Mouse (Mus musculus): ENCODE data around the gene Msl1. TPM values are rescaled to one million over a fixed set of nuclear protein-coding genes. Genes with fewer than 3 reads are reported as not detected.

The Msl1 gene
- polyA plus RNA-seq, 1 experiment from 2014 or later, result 20.2 TPM

- H3K9me3 ChIP-seq (replicated peaks; ENCODE audit: control insufficient read depth, low read length), result no peaks in the 10 kb centered on the region
- ATAC-seq (replicated peaks; ENCODE audit: insufficient number of reproducible peaks, low FRiP score, low TSS enrichment, low read depth) (no peak), DNase-seq (ENCODE audit: low spot score) (no peak)
- H3K4me2 ChIP-seq (ENCODE audit: low read depth, low read length), result no peak overlapping the region
- H3K27ac ChIP-seq (replicated peaks; ENCODE audit: low read depth, low read length), result no peak overlapping the region
- WGBS, result 84% methylated on average over 12 of the region's 12 CpGs
- no peak overlapping the region for H3K4me3 ChIP-seq (ENCODE audit: low read depth, low read length)
- H3K27me3 ChIP-seq (ENCODE audit: control insufficient read depth, insufficient read depth, low read length), result no peaks in the 10 kb centered on the region
- no peaks in the 10 kb centered on the region; the same call in 1 of the 2 replicates for H3K4me1 ChIP-seq (ENCODE audit: control insufficient read depth, insufficient read depth, low read length)
- no peak overlapping the region for H3K9ac ChIP-seq (replicated peaks; ENCODE audit: low read length)
- H3K36me3 ChIP-seq (replicated peaks; ENCODE audit: control insufficient read depth, insufficient read depth, low read depth, low read length), result peaks cover 1% of the 10 kb centered on the region; the same call in 1 of the 2 replicates
These were observed 38.6 kb upstream of the Msl1 start for GRCm38 (mm10) chr11:98756711-98757110.

- no peaks in the 10 kb centered on the region for H3K9me3 ChIP-seq (replicated peaks; ENCODE audit: control insufficient read depth, low read length)
- DNase-seq (ENCODE audit: low spot score) (no peak), ATAC-seq (replicated peaks; ENCODE audit: insufficient number of reproducible peaks, low FRiP score, low TSS enrichment, low read depth) (no peak)
- no peak overlapping the region for H3K4me3 ChIP-seq (ENCODE audit: low read depth, low read length)
- no peaks in the 10 kb centered on the region for H3K27me3 ChIP-seq (ENCODE audit: control insufficient read depth, insufficient read depth, low read length)
- WGBS, result 88% methylated on average over 4 of the region's 4 CpGs
- peaks cover 5% of the 10 kb centered on the region for H3K36me3 ChIP-seq (replicated peaks; ENCODE audit: control insufficient read depth, insufficient read depth, low read depth, low read length)
- no peak overlapping the region for H3K9ac ChIP-seq (replicated peaks; ENCODE audit: low read length)
- H3K4me1 ChIP-seq (ENCODE audit: control insufficient read depth, insufficient read depth, low read length), result peaks cover 4% of the 10 kb centered on the region; the same call in 1 of the 2 replicates
- H3K4me2 ChIP-seq (ENCODE audit: low read depth, low read length), result no peak overlapping the region
- no peak overlapping the region for H3K27ac ChIP-seq (replicated peaks; ENCODE audit: low read depth, low read length)
These were observed 33.4 kb upstream of the Msl1 start for GRCm38 (mm10) chr11:98761939-98762338.

- no peak for DNase-seq (ENCODE audit: low spot score)
- Histone ChIP-seq H3K4me3 (ENCODE audit: low read depth, low read length) (no peak overlapping the region), H3K27me3 (ENCODE audit: control insufficient read depth, insufficient read depth, low read length) (no peaks in the 10 kb centered on the region), H3K4me2 (ENCODE audit: low read depth, low read length) (no peak overlapping the region), H3K9ac (replicated peaks; ENCODE audit: low read length) (no peak overlapping the region), H3K36me3 (replicated peaks; ENCODE audit: control insufficient read depth, insufficient read depth, low read depth, low read length) (peaks cover 5% of the 10 kb centered on the region), H3K27ac (replicated peaks; ENCODE audit: low read depth, low read length) (no peak overlapping the region), H3K9me3 (replicated peaks; ENCODE audit: control insufficient read depth, low read length) (no peaks in the 10 kb centered on the region), H3K4me1 (ENCODE audit: control insufficient read depth, insufficient read depth, low read length) (peaks cover 10% of the 10 kb centered on the region; the same call in 1 of the 2 replicates)
- WGBS, result 63% methylated on average over 17 of the region's 17 CpGs
- ATAC-seq (replicated peaks; ENCODE audit: insufficient number of reproducible peaks, low FRiP score, low TSS enrichment, low read depth), result no peak
These were observed 32.4 kb upstream of the Msl1 start for GRCm38 (mm10) chr11:98762756-98763501.

- Histone ChIP-seq H3K4me2 (ENCODE audit: low read depth, low read length) (no peak overlapping the region), H3K27me3 (ENCODE audit: control insufficient read depth, insufficient read depth, low read length) (no peaks in the 10 kb centered on the region), H3K4me1 (ENCODE audit: control insufficient read depth, insufficient read depth, low read length) (peaks cover 15% of the 10 kb centered on the region; the same call in 1 of the 2 replicates), H3K4me3 (ENCODE audit: low read depth, low read length) (no peak overlapping the region), H3K9me3 (replicated peaks; ENCODE audit: control insufficient read depth, low read length) (no peaks in the 10 kb centered on the region), H3K27ac (replicated peaks; ENCODE audit: low read depth, low read length) (no peak overlapping the region), H3K36me3 (replicated peaks; ENCODE audit: control insufficient read depth, insufficient read depth, low read depth, low read length) (peaks cover 5% of the 10 kb centered on the region), H3K9ac (replicated peaks; ENCODE audit: low read length) (no peak overlapping the region)
- no peak for ATAC-seq (replicated peaks; ENCODE audit: insufficient number of reproducible peaks, low FRiP score, low TSS enrichment, low read depth)
- no peak for DNase-seq (ENCODE audit: low spot score)
- 81% methylated on average over 8 of the region's 8 CpGs for WGBS
These were observed 31.8 kb upstream of the Msl1 start for GRCm38 (mm10) chr11:98763502-98763861.

GRCm38 (mm10) chr11:98764091-98764490, 31.2 kb upstream of the Msl1 start:
- no peaks in the 10 kb centered on the region for H3K9me3 ChIP-seq (replicated peaks; ENCODE audit: control insufficient read depth, low read length)
- ATAC-seq (replicated peaks; ENCODE audit: insufficient number of reproducible peaks, low FRiP score, low TSS enrichment, low read depth) (no peak), DNase-seq (ENCODE audit: low spot score) (no peak)
- no peak overlapping the region for H3K27ac ChIP-seq (replicated peaks; ENCODE audit: low read depth, low read length)
- peaks cover 15% of the 10 kb centered on the region; the same call in 1 of the 2 replicates for H3K4me1 ChIP-seq (ENCODE audit: control insufficient read depth, insufficient read depth, low read length)
- WGBS, result 74% methylated on average over 18 of the region's 18 CpGs
- H3K36me3 ChIP-seq (replicated peaks; ENCODE audit: control insufficient read depth, insufficient read depth, low read depth, low read length), result peaks cover 5% of the 10 kb centered on the region
- no peak overlapping the region for H3K9ac ChIP-seq (replicated peaks; ENCODE audit: low read length)
- no peaks in the 10 kb centered on the region for H3K27me3 ChIP-seq (ENCODE audit: control insufficient read depth, insufficient read depth, low read length)
- H3K4me3 ChIP-seq (ENCODE audit: low read depth, low read length), result no peak overlapping the region
- H3K4me2 ChIP-seq (ENCODE audit: low read depth, low read length), result no peak overlapping the region

- Histone ChIP-seq H3K9ac (replicated peaks; ENCODE audit: low read length) (no peak overlapping the region), H3K36me3 (replicated peaks; ENCODE audit: control insufficient read depth, insufficient read depth, low read depth, low read length) (peaks cover 5% of the 10 kb centered on the region), H3K9me3 (replicated peaks; ENCODE audit: control insufficient read depth, low read length) (no peaks in the 10 kb centered on the region), H3K27ac (replicated peaks; ENCODE audit: low read depth, low read length) (no peak overlapping the region), H3K4me1 (ENCODE audit: control insufficient read depth, insufficient read depth, low read length) (peaks cover 15% of the 10 kb centered on the region; the same call in 1 of the 2 replicates), H3K4me3 (ENCODE audit: low read depth, low read length) (no peak overlapping the region), H3K4me2 (ENCODE audit: low read depth, low read length) (no peak overlapping the region), H3K27me3 (ENCODE audit: control insufficient read depth, insufficient read depth, low read length) (no peaks in the 10 kb centered on the region)
- DNase-seq (ENCODE audit: low spot score) (no peak), ATAC-seq (replicated peaks; ENCODE audit: insufficient number of reproducible peaks, low FRiP score, low TSS enrichment, low read depth) (no peak)
These were observed 30.6 kb upstream of the Msl1 start for GRCm38 (mm10) chr11:98764746-98765145.

GRCm38 (mm10) chr11:98765421-98766309, 29.7 kb upstream of the Msl1 start:
- Histone ChIP-seq H3K9me3 (replicated peaks; ENCODE audit: control insufficient read depth, low read length) (no peaks in the 10 kb centered on the region), H3K27me3 (ENCODE audit: control insufficient read depth, insufficient read depth, low read length) (no peaks in the 10 kb centered on the region), H3K4me2 (ENCODE audit: low read depth, low read length) (no peak overlapping the region), H3K36me3 (replicated peaks; ENCODE audit: control insufficient read depth, insufficient read depth, low read depth, low read length) (peaks cover 5% of the 10 kb centered on the region), H3K4me3 (ENCODE audit: low read depth, low read length) (no peak overlapping the region), H3K9ac (replicated peaks; ENCODE audit: low read length) (peak overlapping the region; percentile 13; the same call in 1 of the 2 replicates), H3K27ac (replicated peaks; ENCODE audit: low read depth, low read length) (no peak overlapping the region), H3K4me1 (ENCODE audit: control insufficient read depth, insufficient read depth, low read length) (peaks cover 15% of the 10 kb centered on the region; the same call in 1 of the 2 replicates)
- 53% methylated on average over 8 of the region's 9 CpGs for WGBS
- ATAC-seq (replicated peaks; ENCODE audit: insufficient number of reproducible peaks, low FRiP score, low TSS enrichment, low read depth) (no peak), DNase-seq (ENCODE audit: low spot score) (no peak)

GRCm38 (mm10) chr11:98766346-98766745, 29.0 kb upstream of the Msl1 start:
- no peak overlapping the region for H3K27ac ChIP-seq (replicated peaks; ENCODE audit: low read depth, low read length)
- H3K36me3 ChIP-seq (replicated peaks; ENCODE audit: control insufficient read depth, insufficient read depth, low read depth, low read length), result peaks cover 5% of the 10 kb centered on the region
- peaks cover 15% of the 10 kb centered on the region; the same call in 1 of the 2 replicates for H3K4me1 ChIP-seq (ENCODE audit: control insufficient read depth, insufficient read depth, low read length)
- no peak overlapping the region for H3K9ac ChIP-seq (replicated peaks; ENCODE audit: low read length)
- no peaks in the 10 kb centered on the region for H3K27me3 ChIP-seq (ENCODE audit: control insufficient read depth, insufficient read depth, low read length)
- 41% methylated on average over 2 of the region's 2 CpGs for WGBS
- DNase-seq (ENCODE audit: low spot score), result no peak
- ATAC-seq (replicated peaks; ENCODE audit: insufficient number of reproducible peaks, low FRiP score, low TSS enrichment, low read depth), result no peak
- H3K4me2 ChIP-seq (ENCODE audit: low read depth, low read length), result no peak overlapping the region
- H3K4me3 ChIP-seq (ENCODE audit: low read depth, low read length), result no peak overlapping the region
- H3K9me3 ChIP-seq (replicated peaks; ENCODE audit: control insufficient read depth, low read length), result no peaks in the 10 kb centered on the region

Data from embryonic facial prominence, embryonic 11.5 days (tissue).